Mouse (Mus musculus) megakaryocyte, embryonic 14.5 days (primary cell): ENCODE data around the gene Hoxa13.

Experiments used
- FLI1 ChIP-seq: IDR thresholded peaks from 2 replicates; pipeline ENCODE4 v1.6.1; 2012; ENCODE audit warnings: low read length, inconsistent platforms, mixed read lengths
- GATA1 ChIP-seq: IDR thresholded peaks from 3 replicates; pipeline ENCODE4 v1.6.1; 2012; ENCODE audit warnings: mixed read lengths, low read length, inconsistent platforms, borderline replicate concordance

DNA sequence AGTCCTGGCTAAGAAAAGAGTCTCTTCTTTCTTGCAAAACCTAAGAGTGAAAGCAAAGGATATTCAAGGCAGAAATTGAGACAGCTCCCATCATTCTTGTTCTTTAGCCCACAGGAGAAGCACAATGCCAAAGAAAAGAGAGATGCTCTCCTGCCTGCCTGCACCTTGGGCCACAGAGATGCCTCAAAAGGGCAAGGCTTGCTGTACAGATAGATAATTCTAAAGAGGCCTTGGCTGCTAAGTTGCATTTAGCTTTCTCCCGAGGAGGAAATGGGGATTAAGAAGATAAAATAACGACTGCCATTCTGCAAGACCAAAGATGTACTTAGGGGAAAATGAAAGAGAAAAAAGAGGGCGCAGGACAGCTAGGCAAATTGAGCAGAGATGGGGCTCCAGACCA, 13.8 kb downstream of the Hoxa13 start:
- TF ChIP-seq FLI1 (no peak), GATA1 (no peak)
